Mouse (Mus musculus) megakaryocyte, embryonic 14.5 days (primary cell): ENCODE data around the gene Pdia4.
"Not testable (repeated sequence)": the region's sequence is repeated elsewhere in the genome, so short reads cannot be mapped to it uniquely, and the experiment has no call there.

Experiments
- FLI1 ChIP-seq: IDR thresholded peaks from 2 replicates; pipeline ENCODE4 v1.6.1; 2012; ENCODE audit warnings: low read length, inconsistent platforms, mixed read lengths
- GATA1 ChIP-seq: IDR thresholded peaks from 3 replicates; pipeline ENCODE4 v1.6.1; 2012; ENCODE audit warnings: mixed read lengths, low read length, inconsistent platforms, borderline replicate concordance

DNA sequence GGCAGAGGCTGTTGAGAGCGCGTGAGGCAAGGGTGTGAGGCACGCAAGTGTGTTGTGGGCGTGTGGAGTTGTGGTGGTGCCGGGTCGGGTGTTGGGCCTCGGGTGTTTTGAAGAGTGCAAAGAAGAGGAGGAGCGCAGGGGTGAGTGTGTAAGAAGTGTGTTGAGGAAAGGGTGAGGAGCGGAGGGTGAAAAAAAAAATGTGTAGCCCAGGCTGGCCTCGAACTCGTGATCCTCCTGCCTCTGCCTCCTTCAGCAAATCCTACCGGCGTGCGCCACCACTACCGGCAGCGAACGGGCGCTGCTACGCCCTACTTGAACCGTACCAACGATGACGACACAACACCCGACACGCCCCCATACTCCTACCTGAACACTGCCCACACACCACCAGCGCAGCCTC lies 64.9 kb downstream of the Pdia4 start:
- not testable (repeated sequence) for TF ChIP-seq FLI1, GATA1
